Mouse (Mus musculus) megakaryocyte-erythroid progenitor cell, adult 5-6 weeks (primary cell): ENCODE measurements around the gene Wdtc1. TPM values are rescaled to one million over a fixed set of nuclear protein-coding genes. Genes with fewer than 3 reads are reported as not detected.
A peak's percentile ranks its signal among the peaks of the same experiment; 100 is the strongest.

Experiments
- ATAC-seq: replicated peaks from 2 replicates; pipeline ENCODE4 v1.8.0; 2016; ENCODE audit warnings: mild to moderate bottlenecking, inconsistent platforms; ENCODE audit not compliant: severe bottlenecking, poor library complexity, low FRiP score, low TSS enrichment
- total RNA-seq, 2 experiments: library from RNA; stranded (forward) in 1 of 2; stranded (reverse) in 1 of 2; fragments of 200-1000, 215-1000 nt in 1 of 2; fragments of >200 nt in 1 of 2; fragmentation: Nextera tagmentation in 1 of 2; gene quantifications; 2 replicates each; pipeline ENCODE4 v1.2.3; 2014 to 2017

Wdtc1 gene
- total RNA-seq, 2 experiments from 2014 or later: 8.0 to 18.6 TPM

GRCm38 (mm10) chr4:133378236-133379045 lies 25.2 kb upstream of the Wdtc1 start:
- ATAC-seq: peak; percentile 48

GRCm38 (mm10) chr4:133375812-133376577 lies 22.7 kb upstream of the Wdtc1 start:
- peak; percentile 31 for ATAC-seq

- no peak for ATAC-seq
Observed at GRCm38 (mm10) chr4:133374011-133374410, 20.7 kb upstream of the Wdtc1 start.

GRCm38 (mm10) chr4:133372278-133372665 lies 19.0 kb upstream of the Wdtc1 start:
- no peak for ATAC-seq

- no peak for ATAC-seq
Observed at GRCm38 (mm10) chr4:133371621-133372277, 18.5 kb upstream of the Wdtc1 start.

GRCm38 (mm10) chr4:133370298-133371274 lies 17.3 kb upstream of the Wdtc1 start:
- ATAC-seq: 0 out of 2 replicates have a peak, but pooled peaks have one; percentile 8

GRCm38 (mm10) chr4:133369553-133370297 lies 16.4 kb upstream of the Wdtc1 start, which contains the start of gene Slc9a1:
Gene Slc9a1 (plus strand): TSS chr4:133369706.
- ATAC-seq: peak; percentile 85

- no peak for ATAC-seq
Observed at GRCm38 (mm10) chr4:133354641-133355040, 1.4 kb upstream of the Wdtc1 start.

- ATAC-seq: no peak
Observed at GRCm38 (mm10) chr4:133352797-133353196, 484 bp downstream of the Wdtc1 start.

- ATAC-seq: no peak
Observed at GRCm38 (mm10) chr4:133348051-133348775, 5.1 kb downstream of the Wdtc1 start.

- no peak for ATAC-seq
Observed at GRCm38 (mm10) chr4:133347624-133348023, 5.7 kb downstream of the Wdtc1 start.

- ATAC-seq: no peak
Observed at GRCm38 (mm10) chr4:133346577-133346976, 6.7 kb downstream of the Wdtc1 start.

- ATAC-seq: 0 out of 2 replicates have a peak, but pooled peaks have one; percentile 35
Observed at GRCm38 (mm10) chr4:133345702-133346101, 7.6 kb downstream of the Wdtc1 start.

- no peak for ATAC-seq
Observed at GRCm38 (mm10) chr4:133344112-133344511, 9.2 kb downstream of the Wdtc1 start.

- no peak for ATAC-seq
Observed at GRCm38 (mm10) chr4:133340217-133340616, 13.1 kb downstream of the Wdtc1 start.

GRCm38 (mm10) chr4:133339148-133339749 lies 14.0 kb downstream of the Wdtc1 start:
- ATAC-seq: peak; percentile 93

- ATAC-seq: no peak
Observed at GRCm38 (mm10) chr4:133338521-133339095, 14.7 kb downstream of the Wdtc1 start.
